Mouse (Mus musculus) heart, embryonic 11.5 days (tissue): ENCODE measurements at regions not wholly inside any gene's neighbourhood (a gene's known extent, or its start where the extent isn't known, plus 50 kb on each side); places are given as distances from the start of the nearest gene placed in this dataset.

Experiments
- ATAC-seq: fragments of 200-750 bp; cut with Nextera tagmentation; replicated peaks from 2 replicates; pipeline ENCODE4 v1.8.0; 2017; ENCODE audit warnings: moderate library complexity; ENCODE audit not compliant: insufficient number of reproducible peaks, low FRiP score, low TSS enrichment
- H3K27ac ChIP-seq: fragments of 300-500 bp; sonication (generic); 2 replicates; pipeline ENCODE4 v1.5.1; 2014; ENCODE audit warnings: mild to moderate bottlenecking, low read depth, low read length
- H3K27me3 ChIP-seq: fragments of 300-500 bp; sonication (generic); 2 replicates; pipeline ENCODE4 v1.6.1; 2014; ENCODE audit warnings: mild to moderate bottlenecking, low read length, mixed read lengths; ENCODE audit not compliant: control insufficient read depth, insufficient read depth
- H3K36me3 ChIP-seq: fragments of 300-500 bp; sonication (generic); 2 replicates; pipeline ENCODE4 v1.6.1; 2014; ENCODE audit warnings: mild to moderate bottlenecking, low read length, moderate library complexity, mixed read lengths; ENCODE audit not compliant: control insufficient read depth, insufficient read depth
- H3K4me1 ChIP-seq: fragments of 300-500 bp; sonication (generic); 2 replicates; pipeline ENCODE4 v1.6.1; 2014; ENCODE audit warnings: low read length; ENCODE audit not compliant: control insufficient read depth, insufficient read depth
- H3K4me2 ChIP-seq: fragments of 300-500 bp; sonication (generic); 2 replicates; pipeline ENCODE4 v1.6.1; 2014; ENCODE audit warnings: mild to moderate bottlenecking, moderate library complexity
- H3K4me3 ChIP-seq: fragments of 300-500 bp; sonication (generic); 2 replicates; pipeline ENCODE4 v1.5.1; 2014; ENCODE audit warnings: low read depth, low read length
- H3K9ac ChIP-seq: fragments of 300-500 bp; sonication (generic); 2 replicates; pipeline ENCODE4 v1.6.1; 2014; ENCODE audit warnings: mild to moderate bottlenecking, low read depth, low read length, moderate library complexity
- H3K9me3 ChIP-seq: fragments of 300-500 bp; sonication (generic); replicated peaks from 2 replicates; pipeline ENCODE4 v1.6.1; 2016; ENCODE audit warnings: low read length; ENCODE audit not compliant: control insufficient read depth
- WGBS: fragments of 180-500 bp; shearing (Covaris S2); extraction: QIAGEN DNeasy Blood & Tissue Kit; methylation state at CpG from one replicate; pipeline ENCODE4 v1.1.7; 2014; ENCODE audit not compliant: insufficient replicate concordance; 5-methylcytosine and 5-hydroxymethylcytosine counted together

- Histone ChIP-seq H3K4me1 (no peaks in the 10 kb centered on the region), H3K27me3 (no peaks in the 10 kb centered on the region), H3K9ac (no peak overlapping the region), H3K4me2 (no peak overlapping the region), H3K36me3 (no peaks in the 10 kb centered on the region), H3K9me3 (no peaks in the 10 kb centered on the region), H3K27ac (no peak overlapping the region), H3K4me3 (no peak overlapping the region)
- 65% methylated on average over 3 of the region's 3 CpGs for WGBS
- no peak for ATAC-seq
Measured at GRCm38 (mm10) chr7:113095092-113095491, 112.2 kb upstream of the Arntl start.

- WGBS, result 88% methylated on average over 7 of the region's 7 CpGs
Measured at GRCm38 (mm10) chr7:113104265-113104664, 103.0 kb upstream of the Arntl start.

GRCm38 (mm10) chr7:113105359-113105758 is 101.9 kb upstream of the Arntl start:
- no peak overlapping the region for H3K4me2 ChIP-seq
- H3K27ac ChIP-seq, result no peak overlapping the region
- no peak for ATAC-seq
- H3K9me3 ChIP-seq, result no peaks in the 10 kb centered on the region
- WGBS, result 38% methylated on average over 1 of the region's 1 CpGs
- no peaks in the 10 kb centered on the region for H3K4me1 ChIP-seq
- no peaks in the 10 kb centered on the region for H3K27me3 ChIP-seq
- H3K36me3 ChIP-seq, result no peaks in the 10 kb centered on the region
- H3K9ac ChIP-seq, result no peak overlapping the region
- H3K4me3 ChIP-seq, result no peak overlapping the region

More at GRCm38 (mm10) chr7:113104265-113104664, 103.0 kb upstream of the Arntl start:
- Histone ChIP-seq H3K4me1 (no peaks in the 10 kb centered on the region), H3K27ac (no peak overlapping the region), H3K36me3 (no peaks in the 10 kb centered on the region), H3K4me3 (no peak overlapping the region), H3K27me3 (no peaks in the 10 kb centered on the region), H3K4me2 (no peak overlapping the region), H3K9me3 (no peaks in the 10 kb centered on the region), H3K9ac (no peak overlapping the region)
- ATAC-seq, result no peak

- 87% methylated on average over 7 of the region's 7 CpGs for WGBS
- H3K4me2 ChIP-seq, result no peak overlapping the region
- H3K27ac ChIP-seq, result no peak overlapping the region
- H3K27me3 ChIP-seq, result no peaks in the 10 kb centered on the region
- H3K4me1 ChIP-seq, result no peaks in the 10 kb centered on the region
- no peak for ATAC-seq
- H3K9me3 ChIP-seq, result no peaks in the 10 kb centered on the region
- H3K9ac ChIP-seq, result no peak overlapping the region
- no peak overlapping the region for H3K4me3 ChIP-seq
- H3K36me3 ChIP-seq, result no peaks in the 10 kb centered on the region
Measured at GRCm38 (mm10) chr7:113106731-113107130, 100.5 kb upstream of the Arntl start.

GRCm38 (mm10) chr7:113107965-113108364 is 99.3 kb upstream of the Arntl start:
- Histone ChIP-seq H3K4me2 (no peak overlapping the region), H3K36me3 (no peaks in the 10 kb centered on the region), H3K4me3 (no peak overlapping the region), H3K27ac (no peak overlapping the region), H3K4me1 (no peaks in the 10 kb centered on the region), H3K9ac (no peak overlapping the region), H3K9me3 (no peaks in the 10 kb centered on the region), H3K27me3 (no peaks in the 10 kb centered on the region)
- ATAC-seq, result peak; percentile 76; the same call in 1 of the 2 replicates
- WGBS, result 67% methylated on average over 5 of the region's 5 CpGs

- Histone ChIP-seq H3K36me3 (no peaks in the 10 kb centered on the region), H3K9ac (no peak overlapping the region), H3K9me3 (no peaks in the 10 kb centered on the region), H3K27me3 (no peaks in the 10 kb centered on the region), H3K4me2 (no peak overlapping the region), H3K4me1 (no peaks in the 10 kb centered on the region; the same call in 1 of the 2 replicates), H3K4me3 (no peak overlapping the region), H3K27ac (no peak overlapping the region)
- WGBS, result 79% methylated on average over 7 of the region's 7 CpGs
- ATAC-seq, result no peak
Measured at GRCm38 (mm10) chr7:113108442-113109000, 98.7 kb upstream of the Arntl start.

GRCm38 (mm10) chr7:113109481-113109880 is 97.8 kb upstream of the Arntl start:
- ATAC-seq, result no peak
- Histone ChIP-seq H3K27ac (no peak overlapping the region), H3K4me2 (no peak overlapping the region), H3K4me1 (no peaks in the 10 kb centered on the region; the same call in 1 of the 2 replicates), H3K36me3 (no peaks in the 10 kb centered on the region), H3K9me3 (no peaks in the 10 kb centered on the region), H3K27me3 (no peaks in the 10 kb centered on the region), H3K4me3 (no peak overlapping the region), H3K9ac (no peak overlapping the region)

GRCm38 (mm10) chr7:113110867-113111508 is 96.3 kb upstream of the Arntl start:
- Histone ChIP-seq H3K9me3 (no peaks in the 10 kb centered on the region), H3K4me2 (no peak overlapping the region), H3K27ac (no peak overlapping the region), H3K27me3 (no peaks in the 10 kb centered on the region), H3K4me3 (no peak overlapping the region), H3K9ac (no peak overlapping the region), H3K36me3 (no peaks in the 10 kb centered on the region), H3K4me1 (no peaks in the 10 kb centered on the region; the same call in 1 of the 2 replicates)
- ATAC-seq, result no peak
- WGBS, result 85% methylated on average over 7 of the region's 7 CpGs
